8 mouse cellular contexts compared by ENCODE assay signal in the genomic region with DNA sequence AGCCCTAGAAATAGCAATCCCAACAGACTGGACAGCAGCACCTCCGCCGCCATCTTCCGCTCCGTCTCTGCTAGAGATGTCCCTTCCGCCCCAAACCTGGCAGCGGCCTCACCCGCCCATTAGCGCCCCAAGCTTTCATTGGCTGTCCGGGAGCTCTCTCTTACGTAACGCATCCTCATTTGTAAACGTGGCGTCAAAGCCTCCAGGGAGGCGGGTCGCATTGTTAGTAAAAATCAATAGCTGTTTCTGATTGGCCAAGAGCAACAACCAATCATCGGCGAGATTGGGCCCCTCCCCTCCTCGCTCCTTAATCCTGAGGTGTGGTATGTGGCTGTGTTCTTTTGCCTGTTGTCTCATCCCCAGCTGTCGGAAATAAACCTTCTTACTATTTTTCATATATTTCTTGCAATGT. TPM values are rescaled to one million over a fixed set of nuclear protein-coding genes. Genes with fewer than 3 reads are reported as not detected.
A peak's percentile ranks its signal among the peaks of the same experiment; 100 is the strongest.
DNase-seq lines count a peak whose midpoint lies in the region; ATAC-seq and TF ChIP-seq lines count a peak whose summit lies in the region.

A gene (minus strand): TSS at position 66 of the 412 bp plus-strand sequence.

- 0% methylated on average over 19 of the region's 19 CpGs for WGBS in forebrain, embryonic 13.5 days
- 0% methylated on average over 19 of the region's 19 CpGs for WGBS in large intestine, adult 2 months
- WGBS in liver, postnatal 0 days (ENCODE audit: insufficient replicate concordance), result under 1% methylated on average over 19 of the region's 19 CpGs
- under 1% methylated on average over 19 of the region's 19 CpGs for WGBS in neural tube, embryonic 14.5 days

- H3K9ac ChIP-seq in ES-Bruce4 (ENCODE audit: low read depth, poor library complexity, severe bottlenecking), result peak within 1 kb of the TSS; percentile 40
- peak within 1 kb of the TSS; percentile 91 for H3K9ac ChIP-seq in forebrain, embryonic 13.5 days
- peak within 1 kb of the TSS; percentile 84 for H3K9ac ChIP-seq in liver, postnatal 0 days (replicated peaks)
- peak within 1 kb of the TSS; percentile 81 for H3K9ac ChIP-seq in neural tube, embryonic 14.5 days (replicated peaks; ENCODE audit: low read depth, low read length)

- intact Hi-C loops in heart, postnatal 10 days (cut with DNase I), result loop anchor here (5.0 kb wide), 2 partner anchors 46 to 106 kb away; a partner anchor contains a TSS

- H3K9me3 ChIP-seq in ES-Bruce4 (replicated peaks; ENCODE audit: control insufficient read depth, insufficient read depth, low read length, poor library complexity, severe bottlenecking), result no peaks in the 10 kb centered on the region
- H3K9me3 ChIP-seq in forebrain, embryonic 13.5 days (replicated peaks), result no peaks in the 10 kb centered on the region
- H3K9me3 ChIP-seq in liver, postnatal 0 days (ENCODE audit: low read length), result no peaks in the 10 kb centered on the region
- H3K9me3 ChIP-seq in neural tube, embryonic 14.5 days (ENCODE audit: control insufficient read depth, low read length), result no peaks in the 10 kb centered on the region

- DNase-seq in heart, postnatal 10 days, result peak; percentile 97 to 98
- DNase-seq in large intestine, adult 2 months (ENCODE audit: low read depth, low spot score), result peak; percentile 92
- peak; percentile 97 for DNase-seq in liver, postnatal 0 days
- DNase-seq in testis, postnatal 10 days (ENCODE audit: low spot score), result peak; percentile 94

- no peaks in the 10 kb centered on the region for H3K27me3 ChIP-seq in ES-Bruce4 (ENCODE audit: control insufficient read depth, insufficient read depth, low read length, poor library complexity, severe bottlenecking)
- H3K27me3 ChIP-seq in forebrain, embryonic 13.5 days, result no peaks in the 10 kb centered on the region
- no peaks in the 10 kb centered on the region for H3K27me3 ChIP-seq in liver, postnatal 0 days (ENCODE audit: insufficient read depth, low read length)
- no peaks in the 10 kb centered on the region for H3K27me3 ChIP-seq in neural tube, embryonic 14.5 days (ENCODE audit: control insufficient read depth, insufficient read depth, low read length)

- peaks cover 4% of the 10 kb centered on the region for H3K36me3 ChIP-seq in ES-Bruce4 (ENCODE audit: control insufficient read depth, insufficient read depth, low read length, poor library complexity, severe bottlenecking)
- peaks cover 30% of the 10 kb centered on the region for H3K36me3 ChIP-seq in forebrain, embryonic 13.5 days (ENCODE audit: poor library complexity, severe bottlenecking)
- H3K36me3 ChIP-seq in liver, postnatal 0 days (replicated peaks; ENCODE audit: insufficient read depth, low read length), result peaks cover 23% of the 10 kb centered on the region
- H3K36me3 ChIP-seq in neural tube, embryonic 14.5 days (ENCODE audit: control insufficient read depth, insufficient read depth, low read length), result peaks cover 11% of the 10 kb centered on the region

- peak within 1 kb of the TSS; percentile 91 for H3K4me2 ChIP-seq in forebrain, embryonic 13.5 days
- peak within 1 kb of the TSS; percentile 81 for H3K4me2 ChIP-seq in liver, postnatal 0 days (ENCODE audit: low read depth, low read length)
- H3K4me2 ChIP-seq in neural tube, embryonic 14.5 days (ENCODE audit: low read depth, low read length), result peak within 1 kb of the TSS; percentile 87

- no peaks in the 10 kb centered on the region for H3K4me1 ChIP-seq in ES-Bruce4 (ENCODE audit: control insufficient read depth, insufficient read depth, low read length)
- peaks cover 24% of the 10 kb centered on the region for H3K4me1 ChIP-seq in forebrain, embryonic 13.5 days
- peaks cover 27% of the 10 kb centered on the region for H3K4me1 ChIP-seq in liver, postnatal 0 days (ENCODE audit: insufficient read depth)
- peaks cover 15% of the 10 kb centered on the region for H3K4me1 ChIP-seq in neural tube, embryonic 14.5 days (ENCODE audit: control insufficient read depth, insufficient read depth, low read length)

- ATAC-seq in cerebellum, adult (ENCODE audit: insufficient number of reproducible peaks, low FRiP score, low TSS enrichment), result peak; percentile 89
- ATAC-seq in forebrain, embryonic 13.5 days, result peak; percentile 97
- peak; percentile 97 for ATAC-seq in liver, postnatal 0 days
- peak; percentile 93 for ATAC-seq in neural tube, embryonic 14.5 days (ENCODE audit: low read depth)

- TF ChIP-seq EP300 in ES-Bruce4 (IDR thresholded peaks at IDR 0.05; ENCODE audit: insufficient read depth, low read depth, low read length), result no peak
- TF ChIP-seq EP300 in liver, postnatal 0 days (IDR thresholded peaks at IDR 0.05; ENCODE audit: low read depth), result peak; percentile 88

- no peak for TF ChIP-seq CTCF in ES-Bruce4 (IDR thresholded peaks at IDR 0.05; ENCODE audit: low read depth, low read length)
- no peak for TF ChIP-seq CTCF in liver, postnatal 0 days (IDR thresholded peaks at IDR 0.05; ENCODE audit: low read depth)

- no peak within 1 kb of the TSS for H3K27ac ChIP-seq in ES-Bruce4 (ENCODE audit: insufficient read depth, low read length)
- H3K27ac ChIP-seq in forebrain, embryonic 13.5 days, result peak within 1 kb of the TSS; percentile 22; the same call in 1 of the 2 replicates
- peak within 1 kb of the TSS; percentile 66 for H3K27ac ChIP-seq in liver, postnatal 0 days (ENCODE audit: low read depth)
- H3K27ac ChIP-seq in neural tube, embryonic 14.5 days (ENCODE audit: low read depth, low read length), result peak within 1 kb of the TSS; percentile 94

- no peak for TF ChIP-seq POLR2A in ES-Bruce4 (IDR thresholded peaks at IDR 0.05; ENCODE audit: insufficient read depth, low read length)

- H3K4me3 ChIP-seq in ES-Bruce4 (ENCODE audit: low read depth, low read length), result peak within 1 kb of the TSS; percentile 95
- peak within 1 kb of the TSS; percentile 92 for H3K4me3 ChIP-seq in forebrain, embryonic 13.5 days
- peak within 1 kb of the TSS; percentile 87 for H3K4me3 ChIP-seq in liver, postnatal 0 days (ENCODE audit: low read depth, low read length)
- H3K4me3 ChIP-seq in neural tube, embryonic 14.5 days (ENCODE audit: low read depth, low read length), result peak within 1 kb of the TSS; percentile 84

RNA-seq across cellular contexts. Expression of the gene that starts here (rescaled TPM):
- polyA plus RNA-seq in ES-Bruce4 (2011; ENCODE audit: insufficient read depth, insufficient read length, low read depth, missing spikeins), result 14.1 and 16.7 TPM in 2 replicates
- 94.8 and 101 TPM in 2 replicates for polyA plus RNA-seq in forebrain, embryonic 13.5 days (2015; fragmentation: Nextera tagmentation; extraction: Ambion mirVana)
- 10 to 100 TPM; 36.7 to 37.8 TPM for total RNA-seq in heart, postnatal 10 days (2021)
- 71.3 and 102 TPM in 2 replicates for polyA plus RNA-seq in large intestine, adult 2 months (2012; rRNA removed)
- 78.8 and 81.4 TPM in 2 replicates for polyA plus RNA-seq in liver, postnatal 0 days (2015; fragmentation: Nextera tagmentation; extraction: Ambion mirVana)
- polyA plus RNA-seq in neural tube, embryonic 14.5 days (2014; fragmentation: Nextera tagmentation; extraction: Ambion mirVana), result 65.7 and 92.8 TPM in 2 replicates

Comparison
In these comparisons a context has a peak if more than half of its experiments do, and no peak if none do; other contexts are left out.
1. H3K9ac ChIP-seq: peak in every context shown above with its lines; median percentile 91 in forebrain, embryonic 13.5 days; 84 in liver, postnatal 0 days; 81 in neural tube, embryonic 14.5 days; 40 in ES-Bruce4.